Mouse (Mus musculus) adipocyte (in vitro differentiated cells): ENCODE results near the gene Megf8.

ENCODE experiments used
- DNase-seq: peaks from one replicate; pipeline ENCODE4 v3.0.0-alpha.2; 2016; ENCODE audit warnings: low spot score

Gene Megf8

DNA sequence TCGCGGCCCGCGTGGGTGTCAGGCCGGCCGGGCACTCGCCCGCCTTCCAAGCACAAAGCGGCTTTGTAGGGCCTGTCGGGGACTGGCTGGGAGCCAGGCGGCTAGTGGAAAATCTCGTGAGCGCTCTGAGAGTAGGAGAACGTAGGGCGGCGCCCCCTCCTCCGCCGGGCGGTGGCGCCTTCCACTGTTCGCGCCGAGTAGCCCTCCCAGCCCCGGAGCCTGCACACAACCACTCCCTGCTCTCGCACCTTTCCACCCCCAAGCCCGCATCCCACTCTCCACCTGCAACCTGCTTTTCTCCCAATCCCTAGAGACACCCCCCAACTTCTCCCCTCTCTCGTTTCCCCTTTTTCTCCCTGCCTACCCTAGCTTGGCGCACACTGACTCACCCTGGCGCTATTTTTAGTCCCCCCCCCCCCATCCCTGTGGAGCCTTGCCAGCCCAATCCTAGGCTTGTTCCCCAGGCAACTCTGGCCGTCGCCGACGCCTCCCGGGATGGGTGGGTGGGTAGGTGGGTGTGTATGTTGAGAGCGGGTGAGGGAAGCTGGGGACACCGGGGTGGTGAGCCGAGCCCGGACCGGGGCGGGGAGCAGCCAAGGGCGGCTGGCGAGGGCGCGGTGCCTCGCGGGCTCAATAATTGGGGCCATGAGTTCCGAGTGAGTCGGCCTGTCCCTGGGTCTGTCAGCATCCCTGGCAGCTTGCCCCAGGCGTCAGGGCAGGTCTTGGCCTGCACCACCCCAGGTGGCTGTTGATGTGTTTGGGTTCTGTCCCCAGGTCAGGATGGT, 37.7 kb upstream of the Megf8 start:
- peak; percentile 71 for DNase-seq

DNA sequence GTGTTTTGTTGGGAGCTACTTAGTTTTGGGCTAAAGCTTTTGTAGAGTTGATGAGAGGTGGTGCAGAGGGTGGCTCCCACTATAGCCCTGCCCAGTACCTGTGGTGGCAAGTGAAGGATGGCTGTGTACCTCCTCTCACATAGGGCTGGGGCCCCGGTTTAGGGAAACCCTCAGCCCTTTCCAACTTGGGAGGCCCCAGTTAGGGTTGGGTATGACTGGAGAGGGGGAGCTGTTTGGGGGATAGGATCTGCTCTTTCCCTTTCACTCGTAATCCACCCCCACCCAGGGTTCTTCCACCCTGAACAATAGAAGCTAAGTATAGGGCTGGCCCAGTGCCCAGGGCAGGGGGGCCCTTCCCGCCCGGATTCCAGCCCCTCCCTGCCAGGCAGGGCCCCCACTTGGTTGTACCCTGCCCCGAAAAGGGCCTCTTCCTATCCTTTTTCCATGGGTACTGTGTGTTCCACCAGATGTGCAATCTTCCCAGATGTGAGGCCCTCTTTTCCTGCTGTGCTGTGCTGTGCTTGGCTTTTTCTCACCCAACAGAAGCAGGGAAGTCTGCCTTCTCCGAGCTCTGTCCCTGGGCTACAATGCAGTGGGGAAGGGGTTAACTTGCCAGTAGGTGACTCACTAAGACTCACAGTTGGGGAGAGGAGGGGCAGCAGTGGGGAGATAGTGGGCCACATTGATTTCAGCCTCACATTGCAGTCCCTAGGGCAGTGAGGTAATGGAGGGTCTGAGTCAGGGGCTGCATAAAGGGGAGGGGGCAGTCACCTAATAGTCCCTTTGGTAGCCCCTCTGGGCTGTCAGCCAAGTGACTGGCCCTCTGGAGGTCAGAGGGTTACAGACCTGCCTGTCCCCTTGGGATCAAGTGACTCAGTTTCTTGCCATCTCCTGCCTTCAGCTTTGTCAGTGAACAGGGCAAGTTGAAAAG, 36.8 kb upstream of the Megf8 start:
- DNase-seq, result peak; percentile 61

DNA sequence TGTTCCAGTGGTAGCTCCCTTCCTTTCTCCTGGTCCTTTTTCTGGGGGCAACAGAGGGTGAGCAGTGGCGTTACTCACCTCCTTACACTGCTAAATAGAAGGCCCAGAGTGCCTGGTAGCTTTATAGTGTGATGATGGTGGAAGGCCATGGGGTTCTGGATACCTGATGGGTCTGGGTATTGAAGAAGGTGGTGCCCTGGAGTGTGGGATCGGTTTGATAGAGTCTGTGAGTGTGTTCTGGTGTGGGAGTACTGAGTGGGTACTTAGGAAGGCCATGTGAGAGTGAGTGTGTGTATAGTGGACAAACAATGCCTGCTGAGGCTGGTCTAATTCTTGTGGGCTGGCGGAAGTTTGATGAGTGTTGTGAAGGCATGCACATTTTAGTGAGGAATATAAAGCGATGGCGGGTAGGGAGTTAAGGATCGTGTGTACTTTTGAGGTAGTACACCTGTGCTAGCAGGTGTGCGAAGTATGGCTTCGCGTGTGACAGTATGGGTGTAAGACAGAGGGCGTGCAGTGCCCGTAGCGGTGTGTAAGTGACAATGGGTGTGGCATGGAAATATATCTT, 35.7 kb upstream of the Megf8 start:
- DNase-seq, result no peak

DNA sequence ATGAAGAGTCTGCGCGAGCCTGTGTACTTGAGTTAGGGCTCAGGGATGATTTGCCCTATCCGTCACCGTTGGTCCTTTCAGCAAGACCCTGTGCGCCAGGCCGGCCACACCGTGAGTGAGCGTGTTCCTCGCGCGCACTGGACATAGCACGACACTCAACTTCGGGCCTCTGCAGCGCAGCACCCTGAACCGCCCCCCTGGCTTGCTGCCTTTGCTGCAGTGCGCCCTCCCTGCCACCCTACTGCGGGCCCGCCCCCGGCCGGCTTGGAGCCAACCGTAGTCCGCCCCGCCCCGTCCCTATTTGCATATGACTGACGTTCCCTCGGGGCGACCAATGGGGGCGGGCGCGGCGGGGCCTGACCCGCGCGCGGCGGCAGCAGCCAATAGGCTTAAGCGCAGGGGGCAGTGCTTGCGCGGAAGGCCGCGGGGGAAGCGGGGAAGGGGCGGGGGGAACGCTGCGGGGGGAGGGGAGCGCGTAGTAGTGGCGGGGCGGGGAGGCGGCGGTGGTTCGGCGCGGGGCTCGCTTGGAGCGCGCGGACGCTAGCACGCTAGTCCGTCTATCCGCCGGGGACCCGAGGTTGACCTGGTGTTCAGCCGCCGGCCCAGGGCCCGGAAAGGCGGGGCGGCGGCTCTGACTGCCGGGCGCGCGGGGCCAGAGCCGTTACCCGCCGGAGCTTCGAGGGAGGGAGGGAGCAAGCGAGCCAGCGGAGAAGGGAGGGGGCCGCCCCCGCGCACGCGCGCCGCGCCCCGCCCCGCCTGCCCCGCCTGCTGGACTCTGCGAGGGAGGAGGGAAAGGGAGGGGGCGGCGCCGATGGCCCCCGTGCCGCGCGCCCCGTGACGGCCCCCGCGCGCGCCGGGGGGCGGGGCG, 35.0 kb upstream of the Megf8 start:
- peak; percentile 90 for DNase-seq

- peak; percentile 31 for DNase-seq
These were observed 34.2 kb upstream of the Megf8 start for GRCm38 (mm10) chr7:25282731-25283211.

GRCm38 (mm10) chr7:25283637-25284036, 33.3 kb upstream of the Megf8 start:
- DNase-seq, result no peak

GRCm38 (mm10) chr7:25284171-25284570, 32.8 kb upstream of the Megf8 start:
- no peak for DNase-seq

DNA sequence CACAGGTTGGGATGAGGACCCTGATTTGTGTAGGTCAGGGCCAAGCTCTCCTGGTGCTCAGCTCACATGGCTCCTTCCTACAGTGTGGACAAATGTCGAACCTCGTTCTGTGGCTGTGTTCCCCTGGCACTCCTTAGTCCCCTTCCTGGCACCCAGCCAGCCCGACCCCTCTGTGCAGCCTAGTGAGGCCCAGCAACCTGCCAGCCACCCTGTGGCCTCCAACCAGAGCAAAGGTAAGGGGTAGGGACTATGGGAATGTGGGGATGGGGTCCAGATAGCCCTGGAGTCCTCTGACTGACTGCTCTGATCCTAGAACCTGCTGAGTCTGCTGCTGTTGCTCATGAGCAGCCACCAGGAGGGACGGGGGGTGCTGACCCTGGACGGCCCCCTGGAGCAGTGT, 32.2 kb upstream of the Megf8 start:
- DNase-seq, result no peak

DNA sequence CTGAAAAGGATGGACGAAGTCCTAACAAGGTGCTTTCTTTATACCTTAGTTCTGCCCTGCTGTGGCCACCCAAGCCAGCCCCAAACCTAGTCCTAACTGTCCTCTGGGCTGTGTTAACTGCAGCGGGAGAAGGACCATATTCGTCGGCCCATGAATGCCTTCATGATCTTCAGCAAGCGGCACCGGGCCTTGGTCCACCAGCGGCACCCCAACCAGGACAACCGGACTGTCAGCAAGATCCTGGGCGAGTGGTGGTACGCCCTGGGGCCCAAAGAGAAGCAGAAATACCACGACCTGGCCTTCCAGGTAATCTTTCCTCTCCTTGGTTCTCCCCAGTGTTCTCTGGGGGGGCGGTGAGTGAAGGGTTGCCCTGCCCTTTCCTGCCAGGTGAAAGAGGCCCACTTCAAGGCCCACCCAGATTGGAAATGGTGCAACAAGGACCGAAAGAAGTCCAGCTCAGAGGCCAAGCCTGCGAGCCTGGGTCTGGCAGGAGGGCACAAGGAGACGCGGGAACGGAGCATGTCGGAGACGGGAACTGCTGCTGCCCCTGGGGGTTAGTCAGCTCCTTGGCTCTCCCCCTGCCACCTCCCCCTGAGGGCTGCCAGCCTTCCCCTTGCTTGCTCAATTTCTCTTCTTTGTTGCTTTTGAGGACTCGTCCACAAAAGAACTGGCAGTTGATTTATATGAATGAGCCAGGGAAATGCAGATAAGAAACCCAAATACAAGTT, 31.3 kb upstream of the Megf8 start:
- no peak for DNase-seq

- no peak for DNase-seq
These were observed 30.0 kb upstream of the Megf8 start for GRCm38 (mm10) chr7:25286989-25287388.

DNA sequence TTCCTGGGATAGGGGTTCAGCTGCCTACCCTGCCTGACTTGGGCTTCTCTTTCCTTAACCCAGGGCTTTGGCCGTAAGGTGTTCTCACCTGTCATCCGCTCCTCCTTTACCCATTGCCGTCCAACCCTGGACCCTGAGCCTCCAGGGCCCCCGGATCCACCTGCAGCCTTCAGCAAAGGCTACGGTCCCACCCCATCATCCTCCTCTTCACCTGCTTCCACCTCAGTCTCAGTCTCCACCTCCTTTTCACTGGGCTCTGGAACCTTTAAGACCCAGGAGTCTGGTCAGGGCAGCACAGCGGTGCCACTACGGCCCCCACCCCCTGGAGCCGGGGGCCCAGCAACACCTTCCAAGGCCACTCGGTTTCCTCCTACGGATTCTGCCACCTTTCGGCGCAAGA, 29.0 kb upstream of the Megf8 start:
- DNase-seq, result no peak

DNA sequence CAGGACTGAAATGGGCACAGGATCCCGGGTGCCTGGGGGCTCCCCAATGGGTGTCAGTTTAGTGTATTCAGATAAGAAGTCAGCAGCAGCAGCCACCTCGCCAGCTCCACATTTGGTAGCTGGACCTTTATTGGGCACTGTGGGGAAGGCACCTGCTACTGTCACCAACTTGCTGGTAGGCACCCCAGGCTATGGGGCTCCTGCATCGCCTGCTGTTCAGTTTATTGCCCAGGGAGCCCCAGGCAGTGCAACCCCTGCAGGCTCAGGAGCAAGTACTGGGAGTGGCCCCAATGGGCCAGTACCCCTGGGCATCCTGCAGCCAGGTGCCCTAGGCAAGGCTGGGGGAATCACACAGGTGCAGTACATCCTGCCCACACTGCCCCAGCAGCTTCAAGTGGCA, 28.2 kb upstream of the Megf8 start:
- no peak for DNase-seq

DNA sequence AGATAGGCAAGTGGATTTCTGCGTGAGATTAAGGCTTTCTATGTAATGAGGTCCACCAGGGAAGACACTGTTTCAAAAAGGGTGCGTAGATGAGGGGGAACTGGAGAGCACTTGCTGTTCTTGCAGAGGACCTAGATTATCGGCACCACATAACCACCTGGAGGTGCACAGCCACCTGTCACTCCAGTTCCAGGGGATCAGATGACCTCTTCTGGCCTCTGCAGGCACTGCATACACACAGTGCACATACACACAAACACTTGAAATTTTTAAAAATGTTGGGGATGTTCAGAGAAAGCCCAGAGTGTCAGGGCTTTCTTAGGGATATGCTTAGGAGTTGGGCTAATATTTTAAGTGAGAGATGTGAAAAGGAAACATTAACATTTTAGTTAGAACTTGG, 27.0 kb upstream of the Megf8 start:
- DNase-seq, result no peak

- DNase-seq, result no peak
These were observed 26.5 kb upstream of the Megf8 start for GRCm38 (mm10) chr7:25290463-25290862.

DNA sequence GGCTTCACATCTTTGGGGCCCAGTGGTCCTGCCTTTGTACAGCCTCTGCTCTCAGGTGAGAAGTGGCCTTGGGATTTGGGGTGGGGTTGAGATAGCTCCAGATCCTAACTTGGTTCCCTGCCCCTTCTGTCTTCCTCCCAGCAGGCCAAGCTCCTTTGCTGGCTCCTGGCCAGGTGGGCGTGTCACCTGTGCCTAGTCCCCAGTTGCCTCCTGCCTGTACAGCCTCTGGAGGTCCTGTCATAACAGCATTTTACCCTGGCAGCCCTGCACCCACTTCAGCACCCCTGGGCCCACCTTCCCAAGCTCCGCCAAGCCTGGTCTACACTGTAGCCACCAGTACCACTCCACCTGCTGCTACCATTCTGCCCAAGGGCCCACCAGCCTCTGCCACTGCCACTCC, 26.1 kb upstream of the Megf8 start:
- DNase-seq, result no peak

- no peak for DNase-seq
These were observed 24.9 kb upstream of the Megf8 start for GRCm38 (mm10) chr7:25292107-25292506.

GRCm38 (mm10) chr7:25293191-25293739, 23.7 kb upstream of the Megf8 start:
- DNase-seq, result no peak

GRCm38 (mm10) chr7:25294495-25294894, 22.5 kb upstream of the Megf8 start:
- DNase-seq, result no peak

- DNase-seq, result no peak
These were observed 21.8 kb upstream of the Megf8 start for GRCm38 (mm10) chr7:25294960-25295722.

DNA sequence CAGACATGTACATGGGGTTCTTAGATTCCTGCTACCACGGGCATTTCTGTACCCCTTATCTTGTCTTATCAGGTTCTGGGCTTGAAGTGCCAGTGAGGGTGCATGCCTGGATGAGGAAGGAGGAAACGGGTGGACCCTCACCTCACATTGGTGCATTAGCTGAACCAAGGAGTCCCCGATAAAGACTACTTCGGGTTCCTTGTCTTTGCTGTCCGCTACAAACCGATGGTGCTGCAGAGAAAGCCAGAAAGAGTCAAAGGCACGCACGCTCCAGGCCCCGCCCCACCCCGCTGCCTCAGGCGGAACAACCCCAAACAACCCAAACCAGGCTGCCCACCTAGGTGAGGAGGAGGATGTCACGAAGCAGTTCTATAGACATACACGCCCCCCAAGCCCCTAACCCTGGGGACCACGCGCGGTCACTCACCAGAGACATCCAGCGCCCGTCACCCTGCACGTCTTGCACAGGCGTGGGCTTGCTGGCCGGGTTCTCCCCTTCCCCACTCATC, 20.0 kb upstream of the Megf8 start:
- DNase-seq, result peak; percentile 22
